Mouse (Mus musculus) cerebellum, adult 11-12 months (tissue): ENCODE measurements around the gene Bicd2.

Experiments
- DNase-seq: peaks from one replicate; pipeline ENCODE4 v3.0.0; 2022

The Bicd2 gene

DNA sequence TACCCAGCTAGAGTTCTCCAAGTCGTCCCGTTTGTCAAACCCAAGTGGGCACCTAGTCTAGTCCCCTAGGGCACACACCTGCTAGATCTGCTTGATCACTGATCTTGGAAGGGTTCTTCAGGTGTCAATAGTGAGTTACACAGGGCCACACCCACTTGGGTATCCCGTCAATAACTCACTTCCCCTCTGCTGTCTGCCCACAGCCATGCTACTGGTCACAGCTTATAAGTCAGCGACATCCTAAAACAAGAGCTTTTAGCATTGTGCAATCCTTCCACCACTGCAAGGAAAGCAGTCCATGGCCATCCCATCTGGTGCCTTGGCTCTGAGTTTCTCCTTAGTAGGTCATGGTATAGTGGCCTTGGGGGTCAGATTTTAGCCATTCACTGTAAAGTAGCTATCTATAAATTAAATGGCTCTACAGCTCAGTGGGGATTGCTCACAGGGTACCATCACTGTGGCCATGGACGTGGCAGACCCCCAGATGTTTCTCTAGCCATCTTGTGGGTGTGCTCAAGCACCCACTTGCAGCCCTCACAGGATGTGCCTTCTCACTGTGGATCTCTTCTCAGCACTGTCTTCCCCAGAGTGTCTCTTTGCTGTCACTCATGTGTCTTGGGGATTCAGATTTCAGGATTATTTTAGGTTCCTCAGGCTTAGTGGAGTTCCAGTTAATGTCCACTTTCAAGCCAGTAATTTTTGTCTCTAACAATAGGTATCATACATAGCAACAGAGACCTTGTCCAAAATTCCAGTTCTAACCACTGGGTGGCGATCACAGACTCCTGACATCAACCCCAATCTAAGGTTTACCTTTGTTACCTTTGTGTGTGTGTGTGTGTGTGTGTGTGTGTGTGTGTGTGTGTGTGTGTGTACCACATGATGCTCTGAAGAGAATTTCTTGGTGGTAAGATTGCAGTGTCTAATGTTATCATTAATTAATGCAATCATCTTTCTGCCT lies 14.9 kb upstream of the Bicd2 start:
- peak; percentile 39 for DNase-seq

DNA sequence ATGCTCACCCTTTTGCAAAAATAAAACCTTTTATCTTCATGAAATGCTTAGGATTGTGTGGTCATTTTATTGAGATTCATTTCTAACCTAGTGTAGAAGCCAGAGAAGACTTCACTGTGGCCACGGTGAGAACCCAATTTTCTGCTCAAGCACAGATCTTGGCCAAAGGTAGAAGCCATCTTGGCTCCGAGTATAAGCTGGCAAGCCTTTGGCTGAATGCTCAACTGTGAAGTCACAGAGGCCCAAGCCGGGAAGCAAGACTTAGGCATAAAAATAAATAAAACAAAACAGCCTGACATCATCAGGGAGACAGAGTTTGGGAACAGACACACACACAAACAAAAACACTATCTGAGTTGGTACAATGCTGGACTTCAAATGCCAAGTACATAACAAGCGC lies 13.3 kb upstream of the Bicd2 start:
- DNase-seq = no peak

DNA sequence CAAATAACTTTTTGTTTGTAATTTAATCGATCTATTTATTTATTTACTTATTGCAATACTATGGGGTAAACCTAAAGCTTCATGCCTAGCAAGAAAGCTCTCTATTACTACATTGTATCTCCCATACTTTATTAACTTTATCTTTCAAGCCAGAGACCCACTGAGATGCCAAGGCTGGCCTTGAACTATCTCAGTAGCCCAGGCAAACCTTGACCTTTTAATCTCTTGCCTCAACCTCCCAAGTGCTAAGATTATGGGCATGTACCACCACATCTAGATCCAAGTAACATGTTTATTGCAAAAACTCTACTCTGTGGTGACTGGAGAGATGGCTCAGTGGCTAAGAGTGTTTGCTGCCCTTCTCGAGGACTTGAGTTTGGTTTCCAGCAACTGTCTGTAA lies 8.1 kb upstream of the Bicd2 start:
- no peak for DNase-seq

DNA sequence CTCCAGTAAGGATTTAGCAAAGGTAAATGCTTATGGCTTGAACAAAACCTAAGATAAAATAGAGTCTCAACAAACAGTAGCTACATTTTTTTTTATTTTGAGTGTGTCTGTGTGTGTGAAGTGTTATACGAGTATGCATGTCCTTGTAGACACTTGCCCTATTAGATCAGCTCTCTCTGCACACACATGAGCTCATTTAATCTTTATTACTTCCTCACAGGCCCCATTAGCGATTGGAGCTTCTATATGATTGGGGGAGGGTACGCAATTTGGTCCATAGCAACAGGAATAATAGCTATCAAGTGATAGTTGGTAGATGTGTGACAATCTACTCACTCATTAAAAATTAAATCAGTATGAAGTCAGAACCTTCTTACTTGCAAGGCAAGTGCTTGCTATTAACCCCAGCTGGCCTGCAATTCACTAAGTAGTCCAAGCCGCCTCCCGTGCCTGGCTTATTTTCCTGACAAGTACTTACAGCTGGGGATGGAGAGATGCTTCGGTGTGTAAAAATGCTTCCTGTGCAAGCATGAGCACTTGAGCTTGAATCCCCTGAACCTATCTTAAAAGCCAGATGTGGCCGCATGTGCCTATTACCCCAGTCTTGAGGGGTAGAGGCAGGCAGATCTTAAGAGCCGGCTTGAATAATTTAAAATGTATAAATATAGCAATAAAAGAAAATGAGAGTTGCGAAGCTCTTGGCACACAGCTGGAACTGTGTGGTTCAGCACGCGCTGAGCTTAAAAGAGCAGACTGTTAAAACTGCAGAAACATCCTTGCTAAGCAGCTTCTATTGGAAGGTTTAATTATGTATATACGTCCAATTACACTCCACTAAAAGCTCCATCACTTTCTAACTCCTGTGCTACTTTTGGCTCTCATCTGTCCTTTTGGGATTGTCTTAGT lies 6.1 kb upstream of the Bicd2 start:
- DNase-seq = no peak

DNA sequence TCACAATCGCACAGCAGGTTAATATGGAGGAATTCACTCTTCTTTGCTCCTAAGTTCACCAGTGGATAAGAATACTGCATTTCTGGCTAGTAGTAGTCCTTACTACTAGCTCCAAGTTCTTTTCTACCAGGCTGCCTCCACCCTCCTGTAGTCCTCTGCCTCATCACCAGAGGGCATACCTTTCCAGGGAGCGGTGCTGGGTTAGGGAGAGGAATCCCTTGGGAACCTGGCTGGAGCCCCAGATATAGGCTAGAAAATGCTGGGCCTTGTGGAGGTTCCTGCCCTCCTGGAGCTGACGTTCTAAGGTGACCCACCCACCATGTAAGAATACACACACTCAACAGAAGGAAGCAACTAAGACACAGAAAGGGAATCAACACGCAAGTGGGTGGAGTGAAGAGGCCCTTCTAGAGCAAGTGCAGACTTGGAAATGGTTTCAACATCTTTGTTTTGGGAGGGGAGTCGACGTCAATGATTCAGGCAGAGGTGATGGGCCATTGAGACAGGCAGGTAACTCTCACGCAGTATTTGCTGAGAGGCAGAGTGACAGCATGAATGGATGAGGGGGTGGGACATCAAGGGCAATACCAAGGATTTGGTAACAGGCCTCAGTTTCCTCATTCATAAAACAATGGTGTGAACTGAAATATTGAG lies 2.4 kb upstream of the Bicd2 start:
- DNase-seq = no peak

DNA sequence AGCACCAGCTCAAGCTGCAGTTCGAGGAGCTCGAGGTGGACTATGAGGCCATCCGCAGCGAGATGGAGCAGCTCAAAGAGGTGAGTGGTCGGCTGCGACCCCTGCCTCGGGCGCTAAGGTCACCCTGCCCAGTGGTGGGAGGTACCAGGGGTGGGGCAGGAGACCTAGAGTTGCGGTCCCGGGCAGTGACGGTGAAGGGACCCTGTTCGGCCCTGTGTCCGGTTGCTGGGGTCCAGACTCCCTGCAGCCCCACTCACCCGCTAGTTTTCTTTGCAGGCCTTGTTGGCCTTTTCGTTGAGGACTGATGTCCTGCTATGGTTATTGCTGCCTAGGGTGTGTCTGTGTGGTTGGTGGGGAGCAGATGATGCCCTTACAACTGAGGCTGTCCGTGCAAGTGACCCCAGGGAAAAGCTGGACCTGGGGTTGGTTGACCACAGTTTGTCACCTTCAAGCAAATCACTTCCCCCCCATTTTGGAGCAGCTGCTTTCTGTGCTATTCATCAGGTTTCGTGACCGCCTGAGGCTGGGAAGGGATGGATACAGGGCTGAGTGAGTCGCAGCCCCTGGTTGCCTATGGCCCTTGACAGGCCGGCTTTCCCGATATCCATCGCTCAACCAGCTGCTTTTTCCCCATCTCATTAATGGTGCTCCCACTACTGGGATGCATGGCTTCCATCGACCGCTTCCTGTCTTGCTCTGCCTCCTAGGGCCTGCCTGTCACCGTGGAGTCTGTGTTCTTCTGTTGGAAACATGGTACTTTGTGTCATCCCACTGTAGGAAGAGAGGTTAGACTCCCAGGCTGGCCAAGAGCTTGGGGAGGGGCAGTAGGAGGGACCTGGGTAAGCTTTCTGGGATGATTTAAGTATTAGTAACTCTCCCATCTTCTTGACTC lies 692 bp downstream of the Bicd2 start:
- DNase-seq = no peak

DNA sequence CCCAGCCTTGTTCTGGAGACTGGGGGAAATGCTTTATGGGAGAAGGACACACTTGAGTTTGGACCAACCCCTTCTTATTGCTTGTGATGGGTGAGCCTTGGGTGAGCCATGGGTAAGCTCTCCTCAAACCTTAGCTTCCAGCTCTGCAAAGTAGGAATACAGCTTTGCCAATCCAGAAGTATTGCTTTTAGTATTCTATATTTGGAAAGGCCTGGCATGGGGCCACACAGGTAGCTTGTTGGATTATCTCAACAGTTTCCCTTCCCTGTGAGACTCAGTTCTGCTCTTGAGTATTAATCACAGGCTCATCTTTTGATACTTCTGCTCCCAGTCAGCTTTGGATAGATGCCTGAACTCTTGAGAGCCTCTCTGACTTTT lies 1.3 kb downstream of the Bicd2 start:
- no peak for DNase-seq

DNA sequence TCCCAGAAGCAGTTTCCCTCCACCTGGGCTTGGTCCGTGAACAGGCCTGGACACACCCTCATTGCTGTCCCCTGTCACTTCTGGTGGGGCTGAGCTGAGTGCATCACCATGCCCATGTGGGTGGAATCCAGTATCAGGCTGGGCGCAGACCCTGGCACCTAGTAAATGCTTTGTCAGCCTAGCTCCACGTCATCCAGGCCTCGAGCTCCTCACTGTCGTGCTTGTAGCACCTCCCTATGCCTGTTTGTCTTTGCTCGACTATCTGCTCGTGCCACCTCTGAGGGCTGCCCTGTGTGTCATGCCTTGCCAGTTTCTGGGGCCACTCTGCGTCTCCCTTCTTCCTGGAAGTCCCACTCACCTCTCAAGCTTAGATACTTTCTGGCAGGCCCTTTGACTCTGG lies 3.2 kb downstream of the Bicd2 start:
- DNase-seq = no peak

DNA sequence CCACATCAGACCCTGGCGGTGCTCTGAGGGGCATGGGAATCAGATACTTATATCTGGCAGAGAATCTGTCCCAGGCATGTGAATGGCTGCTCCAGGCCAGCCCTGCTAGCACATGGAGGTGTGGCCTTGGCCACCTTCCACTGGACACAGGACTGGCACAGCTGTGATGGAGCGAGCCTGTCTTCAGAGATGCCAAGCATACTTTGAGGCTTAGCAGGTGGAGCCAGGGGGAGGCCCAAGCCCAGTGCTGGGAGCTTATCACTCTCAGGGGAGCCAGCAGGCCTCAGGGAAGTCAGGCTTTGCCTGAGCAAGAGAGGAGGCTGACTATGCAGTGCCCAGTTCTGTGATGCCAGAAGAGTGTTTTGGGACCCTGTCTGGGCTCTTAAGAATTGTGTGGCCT lies 4.1 kb downstream of the Bicd2 start:
- DNase-seq = peak; percentile 56

DNA sequence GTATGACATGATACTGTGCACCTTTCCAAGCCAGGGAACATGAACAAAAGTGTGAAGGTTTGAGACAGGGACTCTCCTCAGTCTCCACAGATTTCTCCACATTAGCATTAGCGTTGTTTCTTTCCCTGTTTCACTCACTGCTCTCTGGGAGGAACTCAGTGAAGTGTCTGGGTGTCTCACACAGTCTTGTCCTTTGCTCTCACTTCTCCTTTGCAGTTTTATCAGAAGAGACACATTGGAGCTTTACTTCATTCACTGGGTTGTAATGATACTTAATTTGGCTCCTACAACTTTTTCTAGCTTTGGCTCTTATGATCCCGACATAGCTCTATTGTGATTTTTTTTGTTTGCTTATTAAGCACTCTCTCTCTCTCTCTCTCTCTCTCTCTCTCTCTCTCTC lies 7.1 kb downstream of the Bicd2 start:
- no peak for DNase-seq

DNA sequence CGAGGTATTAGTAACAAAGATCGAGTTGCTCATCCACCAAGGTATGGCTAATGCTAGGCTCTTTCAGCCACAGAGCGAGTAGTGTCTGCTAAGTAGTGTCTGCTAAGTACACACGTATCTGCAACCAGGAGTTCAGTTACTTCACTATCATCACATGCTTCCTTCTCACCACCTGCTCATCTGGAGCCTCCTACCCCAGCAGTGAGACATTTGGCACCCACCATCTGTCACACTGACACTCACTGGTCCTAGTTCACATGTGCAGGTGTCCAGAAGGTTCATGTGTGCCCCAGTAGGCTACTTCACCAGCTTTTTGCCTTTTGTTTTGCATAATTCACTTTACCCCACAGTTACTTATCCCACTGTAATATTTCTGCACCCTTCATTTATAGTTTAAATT lies 8.0 kb downstream of the Bicd2 start:
- no peak for DNase-seq

DNA sequence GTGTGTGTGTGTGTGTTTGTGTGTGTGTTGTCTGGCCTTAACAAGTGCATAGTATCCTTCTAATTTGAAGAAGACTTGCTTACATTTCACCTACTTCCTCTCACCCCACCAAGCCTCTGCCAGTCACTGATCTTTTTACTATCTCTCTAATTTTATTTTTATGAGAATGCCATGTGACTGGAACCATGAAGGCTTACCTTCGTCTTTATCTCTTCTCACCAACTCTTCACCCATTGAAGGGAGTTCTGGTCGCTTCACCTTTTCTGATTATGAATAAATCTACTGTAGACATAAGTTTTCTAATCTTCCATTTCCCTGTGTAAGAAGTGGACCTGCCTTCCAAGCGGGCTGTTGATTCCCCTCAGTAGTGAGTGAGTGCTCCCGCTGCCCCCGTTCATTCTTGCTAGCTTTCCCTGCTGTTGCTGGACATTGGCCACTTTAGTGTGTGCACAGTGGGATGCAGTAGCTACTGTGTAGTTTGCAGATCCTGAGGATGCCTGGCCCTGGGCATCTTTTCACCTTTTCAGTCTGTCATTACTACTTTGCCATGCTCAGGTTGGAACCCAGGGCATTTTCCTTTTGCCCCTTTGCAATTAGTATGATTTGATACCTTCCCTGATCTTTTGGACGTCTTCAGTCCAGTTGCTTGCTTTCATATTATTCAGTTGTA lies 8.6 kb downstream of the Bicd2 start:
- no peak for DNase-seq

DNA sequence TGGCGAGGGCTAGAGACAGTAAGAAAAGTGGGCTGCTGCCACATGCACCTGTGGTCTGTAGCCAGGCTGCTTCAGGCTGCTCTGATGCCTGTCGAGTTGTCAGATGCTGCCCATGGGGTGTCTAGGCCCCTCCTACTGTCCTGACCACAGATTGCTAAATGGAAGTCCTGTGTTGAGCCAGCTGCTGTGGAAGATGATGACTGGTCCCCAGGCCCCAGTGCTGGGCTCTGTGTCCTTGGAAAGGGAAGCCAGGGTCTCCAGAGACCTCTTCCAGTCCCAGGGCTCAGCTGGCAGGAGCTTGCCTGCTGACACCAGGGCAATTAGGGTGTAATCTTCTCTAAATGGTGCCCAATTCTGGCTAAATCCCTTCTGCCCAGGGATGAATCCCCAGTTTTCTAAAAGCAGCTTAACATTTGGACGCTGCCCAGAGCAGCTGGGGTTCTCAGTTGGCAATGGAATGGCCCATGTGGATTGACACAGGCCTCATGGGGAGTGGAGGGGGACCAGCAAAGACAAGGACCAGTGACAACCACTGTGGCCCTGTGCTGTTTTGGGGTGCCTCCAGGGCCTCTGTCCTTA lies 11.3 kb downstream of the Bicd2 start:
- DNase-seq = no peak

DNA sequence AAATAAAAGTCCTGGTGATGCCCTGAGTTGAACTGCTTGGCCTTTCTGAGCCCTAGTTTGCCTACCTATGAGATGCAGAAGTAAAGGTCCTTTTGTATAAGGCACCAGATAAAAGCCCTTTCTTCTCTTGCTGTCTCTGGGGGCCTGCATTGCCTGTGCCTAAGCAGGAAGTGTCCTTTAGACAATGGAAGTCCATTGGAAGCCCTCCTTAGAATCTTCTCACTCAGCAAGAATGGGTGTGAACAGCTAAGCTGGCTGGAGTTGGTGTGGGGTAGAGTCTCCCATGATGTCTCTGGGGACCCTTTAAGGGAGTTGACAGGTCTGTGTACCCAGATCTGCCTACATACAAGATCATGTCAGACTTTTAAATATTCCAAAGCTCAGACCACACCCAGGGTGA lies 12.0 kb downstream of the Bicd2 start:
- no peak for DNase-seq

DNA sequence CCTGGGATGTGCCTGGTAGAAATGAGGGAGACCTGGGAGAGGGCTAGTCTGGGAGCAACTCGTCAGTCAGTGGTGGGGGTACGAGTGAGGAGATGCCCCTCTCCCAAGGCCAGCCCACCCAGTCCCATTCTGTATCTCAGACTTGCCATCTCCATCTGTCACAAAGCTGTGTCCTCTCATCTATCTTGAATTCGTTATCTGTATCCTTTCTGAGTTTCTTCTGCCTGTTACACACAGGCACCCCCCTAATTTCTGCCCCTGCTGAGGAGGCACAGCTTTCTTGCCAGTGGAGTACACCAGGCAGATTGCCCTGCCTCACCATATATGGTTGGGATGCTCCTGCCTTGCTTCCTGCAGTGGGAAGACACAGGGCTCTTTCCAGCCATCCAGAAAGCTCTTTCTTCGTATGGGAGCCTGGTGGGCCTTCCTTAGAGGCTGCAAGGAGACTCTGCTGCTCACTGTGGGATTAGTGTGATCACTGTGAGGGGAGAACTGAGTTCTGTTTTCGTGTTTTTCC lies 12.7 kb downstream of the Bicd2 start:
- DNase-seq = no peak

DNA sequence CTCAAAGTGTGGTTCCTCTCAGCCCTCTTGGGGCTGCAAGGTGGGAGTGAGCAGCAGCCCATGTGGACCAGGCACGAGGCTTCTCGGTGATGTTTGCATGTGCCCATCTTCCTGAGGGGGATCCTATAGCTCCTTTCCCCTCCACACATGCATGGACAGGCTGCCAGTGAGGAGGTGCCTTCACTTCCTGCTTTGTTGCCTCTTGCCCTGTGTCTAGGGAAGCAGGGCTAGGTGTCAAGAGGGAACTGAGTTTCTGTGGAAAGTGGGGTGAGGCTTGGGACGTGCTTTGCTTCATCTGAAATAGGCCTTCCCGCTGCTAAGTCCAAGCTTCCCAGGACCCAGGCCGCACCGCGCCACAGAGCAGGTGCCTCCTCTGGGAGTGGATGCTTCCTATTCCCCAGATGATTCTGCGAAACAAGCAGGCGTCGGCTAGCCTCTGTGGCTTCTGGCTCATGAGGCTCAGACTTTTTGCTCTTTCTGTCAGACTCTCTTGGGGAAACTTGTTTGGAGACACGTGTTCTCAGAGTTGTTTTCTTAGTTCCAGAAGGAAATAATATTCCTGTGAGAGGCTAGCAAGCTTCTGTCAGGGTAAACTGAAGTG lies 14.2 kb downstream of the Bicd2 start:
- DNase-seq = no peak

DNA sequence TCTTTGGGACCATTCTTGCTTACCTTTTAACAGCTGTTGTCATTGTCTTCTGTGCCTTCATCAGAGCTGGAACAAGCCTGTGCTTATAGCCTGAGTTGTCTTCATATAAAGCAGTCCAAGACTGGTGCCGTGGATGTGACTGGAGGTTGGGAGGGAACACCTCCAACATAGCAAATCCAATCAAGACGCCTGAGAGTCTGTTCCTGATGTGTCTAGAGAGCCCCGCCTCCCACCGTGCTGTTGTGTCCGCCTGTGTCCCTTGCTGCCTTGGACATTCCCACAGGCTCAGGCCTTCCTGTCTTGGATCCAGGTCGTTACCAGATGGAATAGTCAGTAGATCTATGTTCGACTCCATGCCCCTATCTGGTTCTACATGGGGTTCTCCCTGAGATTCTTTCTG lies 14.7 kb downstream of the Bicd2 start:
- no peak for DNase-seq

DNA sequence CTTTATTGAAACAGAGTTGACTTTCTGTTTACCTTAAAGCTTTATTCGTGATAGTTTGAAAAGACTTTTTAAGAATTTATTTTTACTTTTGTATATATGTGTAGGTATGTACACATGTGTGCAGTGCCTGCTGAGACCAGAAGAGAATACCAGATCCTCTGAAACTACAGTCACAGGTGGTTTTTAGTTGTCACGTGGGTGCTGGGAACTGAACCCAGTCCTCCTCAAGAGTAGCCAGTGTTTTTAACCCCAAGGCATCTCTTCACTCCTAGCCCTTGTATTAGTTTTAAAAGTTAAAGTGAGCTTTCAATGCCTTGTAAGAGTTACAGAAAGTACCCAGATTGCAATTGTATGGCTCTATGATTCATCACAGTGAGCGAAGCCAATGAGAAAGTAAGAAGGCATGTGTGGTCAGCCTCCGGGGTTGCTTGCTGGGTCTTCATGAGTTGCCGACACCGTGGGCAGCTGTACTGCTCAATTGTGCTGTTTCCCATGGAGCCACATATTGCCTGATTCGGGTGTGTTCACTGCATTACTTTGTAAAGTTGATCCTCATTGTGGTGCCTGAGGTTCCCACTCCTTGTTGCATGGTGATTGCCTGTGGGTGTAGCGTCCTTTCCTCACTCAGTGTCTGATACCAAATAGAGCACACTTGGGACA lies 16.1 kb downstream of the Bicd2 start:
- no peak for DNase-seq

DNA sequence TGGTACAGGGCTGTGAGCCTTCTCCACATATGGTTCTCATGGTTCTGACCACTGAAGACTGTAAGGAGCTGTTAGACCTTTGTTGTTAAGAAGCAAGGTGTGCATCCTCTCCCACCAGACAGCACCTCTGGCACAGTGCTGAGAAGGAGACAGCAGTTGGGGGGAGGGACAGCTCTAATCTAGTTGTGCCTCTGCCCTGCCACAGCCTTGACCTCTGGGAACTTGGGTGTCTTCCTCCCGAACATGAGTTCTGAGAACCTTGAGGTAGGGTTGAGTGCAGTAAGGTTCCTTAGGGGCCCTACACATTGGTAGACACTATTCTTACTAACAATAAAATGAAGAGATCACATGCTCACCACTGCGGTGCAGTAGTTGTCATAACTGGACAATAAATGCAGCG lies 16.8 kb downstream of the Bicd2 start:
- no peak for DNase-seq

DNA sequence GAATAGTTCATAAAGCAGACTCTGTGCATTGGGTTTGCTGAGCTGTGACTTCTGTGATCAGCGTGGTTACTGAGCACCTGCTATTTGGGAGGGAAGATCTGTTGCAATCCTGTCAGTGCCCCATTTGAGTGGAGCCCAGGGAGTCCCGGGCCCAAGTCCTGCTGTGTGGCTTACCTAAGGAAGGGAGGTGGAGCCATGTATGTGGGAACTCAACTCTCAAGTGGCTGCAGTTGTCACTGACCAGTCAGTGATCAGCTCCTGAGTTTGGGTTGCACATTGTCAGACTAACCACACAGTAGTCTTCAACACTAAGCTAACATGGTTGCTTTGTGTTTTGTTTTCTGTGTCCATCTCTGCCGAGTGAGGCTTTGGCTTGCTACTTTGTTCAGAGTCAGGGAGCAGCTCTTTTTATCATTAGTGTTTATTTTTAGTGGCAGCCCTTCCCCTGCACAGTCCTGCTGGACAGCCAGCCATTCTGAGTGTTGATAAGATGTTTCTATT lies 19.6 kb downstream of the Bicd2 start:
- DNase-seq = no peak
